In genomic region chr5:5414835-5415234, GRCm38 (mm10) we compare ENCODE assay signal across 19 mouse cellular contexts. TPM values are rescaled to one million over a fixed set of nuclear protein-coding genes. Genes with fewer than 3 reads are reported as not detected.
DNase-seq lines count a peak whose midpoint lies in the region; ATAC-seq and TF ChIP-seq lines count a peak whose summit lies in the region.
"Had no signal": no experiment of that assay in that cellular context is flagged by ENCODE, and none has a peak within 500 bp of the region (broad histone marks: within the 10 kb centered on the region; RNA-seq: fewer than 3 reads in every experiment).

No protein-coding gene starts in this region.

- H3K4me2 ChIP-seq in heart, postnatal 0 days (ENCODE audit: low read depth, low read length) = no peak overlapping the region
- H3K4me2 ChIP-seq in lung, embryonic 15.5 days = no peak overlapping the region
- H3K4me2 ChIP-seq: embryonic facial prominence, embryonic 15.5 days; forebrain, embryonic 15.5 days; heart, embryonic 13.5 days; hindbrain, embryonic 15.5 days had no signal

- TF ChIP-seq CTCF in heart, postnatal 0 days (IDR thresholded peaks at IDR 0.05; ENCODE audit: low read depth) = no peak

- no peak overlapping the region for H3K27ac ChIP-seq in heart, postnatal 0 days (ENCODE audit: low read depth)
- H3K27ac ChIP-seq in heart, embryonic 10.5 days = no peak overlapping the region
- H3K27ac ChIP-seq in lung, embryonic 15.5 days = peak overlapping the region; percentile 44; the same call in 1 of the 2 replicates
- H3K27ac ChIP-seq: embryonic facial prominence, embryonic 15.5 days; forebrain, embryonic 15.5 days; heart, embryonic 13.5 days; hindbrain, embryonic 15.5 days had no signal

- no peaks in the 10 kb centered on the region for H3K27me3 ChIP-seq in heart, postnatal 0 days (ENCODE audit: control insufficient read depth, insufficient read depth, low read length)
- H3K27me3 ChIP-seq in heart, embryonic 10.5 days (ENCODE audit: insufficient read depth, poor library complexity, severe bottlenecking) = no peaks in the 10 kb centered on the region
- H3K27me3 ChIP-seq in lung, embryonic 15.5 days = no peaks in the 10 kb centered on the region
- H3K27me3 ChIP-seq: embryonic facial prominence, embryonic 15.5 days; forebrain, embryonic 15.5 days; heart, embryonic 13.5 days; hindbrain, embryonic 15.5 days had no signal

- 56% methylated on average over 3 of the region's 3 CpGs for WGBS in heart, postnatal 0 days
- WGBS in heart, embryonic 10.5 days = 78% methylated on average over 3 of the region's 3 CpGs
- WGBS in lung, embryonic 15.5 days = 60% methylated on average over 3 of the region's 3 CpGs

- H3K9me3 ChIP-seq in heart, postnatal 0 days (replicated peaks; ENCODE audit: control insufficient read depth, low read length) = no peaks in the 10 kb centered on the region
- H3K9me3 ChIP-seq in heart, embryonic 10.5 days = no peaks in the 10 kb centered on the region
- H3K9me3 ChIP-seq in lung, embryonic 15.5 days = no peaks in the 10 kb centered on the region
- H3K9me3 ChIP-seq: embryonic facial prominence, embryonic 15.5 days; forebrain, embryonic 15.5 days; heart, embryonic 13.5 days; hindbrain, embryonic 15.5 days had no signal

- DNase-seq in heart, postnatal 0 days (ENCODE audit: low spot score) = peak; percentile 46
- no peak for DNase-seq in heart, embryonic 10.5 days (ENCODE audit: low spot score)
- DNase-seq in lung, postnatal 25 days (ENCODE audit: low spot score) = no peak
- peak; percentile 60 for DNase-seq in adipocyte (ENCODE audit: low spot score)
- DNase-seq in left cerebral cortex, postnatal 10 days (ENCODE audit: extremely low spot score in 1 of 2, low spot score in 2 of 2) = no peak
- DNase-seq: adrenal gland, adult 8-10 months; adrenal gland, postnatal 36 days; cerebellum, adult 11 months; cerebellum, adult 8-10 months; cerebellum, postnatal 14 days; embryo, embryonic 11 days; gastrocnemius, postnatal 36 days; heart, adult 18-20 months; heart, postnatal 36 days had no signal

- H3K4me3 ChIP-seq in heart, postnatal 0 days (ENCODE audit: low read depth, low read length) = no peak overlapping the region
- no peak overlapping the region for H3K4me3 ChIP-seq in heart, embryonic 10.5 days
- H3K4me3 ChIP-seq in lung, embryonic 15.5 days = no peak overlapping the region
- H3K4me3 ChIP-seq: embryonic facial prominence, embryonic 15.5 days; forebrain, embryonic 15.5 days; heart, embryonic 13.5 days; hindbrain, embryonic 15.5 days had no signal

- no peaks in the 10 kb centered on the region for H3K4me1 ChIP-seq in heart, postnatal 0 days (ENCODE audit: control insufficient read depth, insufficient read depth)
- H3K4me1 ChIP-seq in heart, embryonic 10.5 days = no peaks in the 10 kb centered on the region
- no peaks in the 10 kb centered on the region for H3K4me1 ChIP-seq in lung, embryonic 15.5 days
- H3K4me1 ChIP-seq: embryonic facial prominence, embryonic 15.5 days; forebrain, embryonic 15.5 days; heart, embryonic 13.5 days; hindbrain, embryonic 15.5 days had no signal

- H3K36me3 ChIP-seq in heart, postnatal 0 days (replicated peaks; ENCODE audit: control insufficient read depth, insufficient read depth, low read length) = no peaks in the 10 kb centered on the region
- no peaks in the 10 kb centered on the region for H3K36me3 ChIP-seq in heart, embryonic 10.5 days
- H3K36me3 ChIP-seq in lung, embryonic 15.5 days = no peaks in the 10 kb centered on the region
- H3K36me3 ChIP-seq: embryonic facial prominence, embryonic 15.5 days; forebrain, embryonic 15.5 days; heart, embryonic 13.5 days; hindbrain, embryonic 15.5 days had no signal

- intact Hi-C loops in left cerebral cortex, postnatal 10 days (cut with DNase I) = no loop called here

- no peak overlapping the region for H3K9ac ChIP-seq in heart, postnatal 0 days (replicated peaks; ENCODE audit: low read depth, low read length)
- H3K9ac ChIP-seq in lung, embryonic 15.5 days = no peak overlapping the region
- H3K9ac ChIP-seq: embryonic facial prominence, embryonic 15.5 days; forebrain, embryonic 15.5 days; heart, embryonic 13.5 days; hindbrain, embryonic 15.5 days had no signal

- peak; percentile 53; the same call in 1 of the 2 replicates for ATAC-seq in heart, postnatal 0 days (ENCODE audit: insufficient read depth, low read depth)
- no peak for ATAC-seq in lung, embryonic 15.5 days (ENCODE audit: borderline replicate concordance, extremely low read depth, low FRiP score, low TSS enrichment)
- ATAC-seq: forebrain, embryonic 15.5 days had no signal

- no peak for TF ChIP-seq EP300 in heart, postnatal 0 days (IDR thresholded peaks at IDR 0.05; ENCODE audit: low read depth)

RNA-seq across cellular contexts. Expression of gene Cdk14, which starts 5.3 kb away (rescaled TPM):
- 8.6 and 17.5 TPM in 2 replicates for total RNA-seq in heart, postnatal 0 days (2014; rRNA removed; ENCODE audit: low replicate concordance)
- polyA plus RNA-seq in heart, postnatal 0 days (2015; fragmentation: Nextera tagmentation; extraction: Ambion mirVana) = 5.8 and 6.0 TPM in 2 replicates
- polyA plus RNA-seq in heart, embryonic 10.5 days (2016; fragmentation: Nextera tagmentation; extraction: Ambion mirVana) = 15.8 and 17.7 TPM in 2 replicates
- 30.4 and 33.1 TPM in 2 replicates for polyA plus RNA-seq in lung, embryonic 15.5 days (2015; fragmentation: Nextera tagmentation; extraction: Ambion mirVana)
- 100 to 1,000 TPM; 138 TPM for total RNA-seq in left cerebral cortex, postnatal 10 days (2021)

Comparison
In these comparisons a context has a peak if more than half of its experiments do, and no peak if none do; other contexts are left out.
1. DNase-seq: peak in heart, postnatal 0 days (single experiment) and adipocyte (single experiment); none in heart, embryonic 10.5 days (single experiment), lung, postnatal 25 days (single experiment) and left cerebral cortex, postnatal 10 days (0 of 2).